8 mouse cellular contexts compared by ENCODE assay signal in genomic region chr13:34575997-34576314, GRCm38 (mm10).
DNase-seq lines count a peak whose midpoint lies in the region; ATAC-seq and TF ChIP-seq lines count a peak whose summit lies in the region.

No protein-coding gene starts in this region.

- 0% methylated on average over 1 of the region's 1 CpGs for WGBS in forebrain, embryonic 15.5 days
- 22% methylated on average over 1 of the region's 1 CpGs for WGBS in heart, adult 2 months

- no peak overlapping the region for H3K9ac ChIP-seq in forebrain, embryonic 15.5 days (replicated peaks)
- no peak overlapping the region for H3K9ac ChIP-seq in heart, adult 2 months (ENCODE audit: low read depth, low read length)

- no peaks in the 10 kb centered on the region for H3K27me3 ChIP-seq in forebrain, embryonic 15.5 days
- H3K27me3 ChIP-seq in heart, adult 2 months (ENCODE audit: control insufficient read depth, insufficient read depth, low read length), result no peaks in the 10 kb centered on the region

- H3K79me2 ChIP-seq in heart, adult 2 months (replicated peaks; ENCODE audit: control insufficient read depth, insufficient read depth, low read length), result no peaks in the 10 kb centered on the region

- H3K9me3 ChIP-seq in forebrain, embryonic 15.5 days, result no peaks in the 10 kb centered on the region

- TF ChIP-seq POLR2A in heart, adult 2 months (IDR thresholded peaks at IDR 0.05; ENCODE audit: insufficient read depth, low read depth, low read length), result no peak

- no peak overlapping the region for H3K4me2 ChIP-seq in forebrain, embryonic 15.5 days (replicated peaks)

- H3K27ac ChIP-seq in forebrain, embryonic 15.5 days (replicated peaks), result peak overlapping the region; percentile 82
- H3K27ac ChIP-seq in heart, adult 2 months, result no peak overlapping the region

- intact Hi-C loops in heart, adult 2 months (cut with DNase I), result no loop called here

- no peak for TF ChIP-seq EP300 in heart, adult 2 months (IDR thresholded peaks at IDR 0.05; ENCODE audit: insufficient read depth, low read depth, low read length)

- peak; percentile 28 for DNase-seq in embryo, embryonic 10 days (ENCODE audit: low spot score)
- DNase-seq in embryo, embryonic 9.5 days (ENCODE audit: extremely low spot score), result no peak
- DNase-seq in layer of hippocampus, postnatal 36 days, result peak; percentile 19 to 34
- DNase-seq in retina, embryonic 14.5 days (ENCODE audit: low spot score), result peak; percentile 39
- DNase-seq in adrenal gland, postnatal 4 days (ENCODE audit: low spot score in 2 of 2), result no peak
- DNase-seq in gastrocnemius, postnatal 4 days (ENCODE audit: low spot score in 2 of 2), result no peak
- no peak for DNase-seq in heart, adult 2 months

- H3K4me3 ChIP-seq in forebrain, embryonic 15.5 days, result no peak overlapping the region
- H3K4me3 ChIP-seq in heart, adult 2 months, result no peak overlapping the region

- ATAC-seq in forebrain, embryonic 15.5 days (replicated peaks), result peak; percentile 96

- TF ChIP-seq CTCF in heart, adult 2 months (IDR thresholded peaks at IDR 0.05), result no peak

- peaks cover 14% of the 10 kb centered on the region for H3K4me1 ChIP-seq in forebrain, embryonic 15.5 days
- H3K4me1 ChIP-seq in heart, adult 2 months (ENCODE audit: control insufficient read depth, insufficient read depth, low read length), result no peaks in the 10 kb centered on the region

- no peaks in the 10 kb centered on the region for H3K36me3 ChIP-seq in forebrain, embryonic 15.5 days
- H3K36me3 ChIP-seq in heart, adult 2 months (ENCODE audit: control insufficient read depth, insufficient read depth, low read length), result no peaks in the 10 kb centered on the region

Comparison
In these comparisons a context has a peak if more than half of its experiments do, and no peak if none do; other contexts are left out.
1. DNase-seq: peak in embryo, embryonic 10 days (single experiment), layer of hippocampus, postnatal 36 days (2 of 2) and retina, embryonic 14.5 days (single experiment); none in embryo, embryonic 9.5 days (single experiment), adrenal gland, postnatal 4 days (0 of 2), gastrocnemius, postnatal 4 days (0 of 2) and heart, adult 2 months (0 of 2).